Mouse (Mus musculus): ENCODE measurements around the gene Zcchc2.
A peak's percentile ranks its signal among the peaks of the same experiment; 100 is the strongest.

- TF ChIP-seq CTCF (IDR thresholded peaks at IDR 0.05) (peak; percentile 95), POLR2A (IDR thresholded peaks at IDR 0.05; ENCODE audit: insufficient read depth, low read depth, low read length) (no peak), EP300 (IDR thresholded peaks at IDR 0.05; ENCODE audit: insufficient read depth, low read depth, low read length) (no peak)
These were observed 81.2 kb downstream of the Zcchc2 start for GRCm38 (mm10) chr1:106071237-106072070.

All from heart, adult 2 months (tissue).